Comparison of ENCODE assay signal across 8 mouse cellular contexts in genomic region chr4:139310171-139310898, GRCm38 (mm10). TPM values are rescaled to one million over a fixed set of nuclear protein-coding genes. Genes with fewer than 3 reads are reported as not detected.
DNase-seq lines count a peak whose midpoint lies in the region; ATAC-seq and TF ChIP-seq lines count a peak whose summit lies in the region.

Gene Pqlc2 (minus strand): TSS chr4:139310708.
Gene Akr7a5 (plus strand): TSS chr4:139310744.

- peak within 1 kb of the TSS; percentile 84 for H3K27ac ChIP-seq in hindbrain, embryonic 13.5 days

- H3K36me3 ChIP-seq in hindbrain, embryonic 13.5 days = peaks cover 31% of the 10 kb centered on the region

- peaks cover 40% of the 10 kb centered on the region for H3K4me1 ChIP-seq in hindbrain, embryonic 13.5 days (replicated peaks)

- H3K27me3 ChIP-seq in Patski = no peaks in the 10 kb centered on the region
- 0 out of 2 replicates have a peak, but pooled peaks cover 13% of the 10 kb centered on the region for H3K27me3 ChIP-seq in hindbrain, embryonic 13.5 days

- ATAC-seq in Patski = peak; percentile 67
- peak; percentile 86 for ATAC-seq in hindbrain, embryonic 13.5 days (ENCODE audit: low FRiP score)

- H3K4me3 ChIP-seq in hindbrain, embryonic 13.5 days = peak within 1 kb of the TSS; percentile 80

- peak within 1 kb of the TSS; percentile 94 for H3K4me2 ChIP-seq in hindbrain, embryonic 13.5 days

- in situ Hi-C loops in Patski (cut with MboI; ENCODE audit: low pct_unique_long_range_greater_than_20kb) = no loop called here

- no peaks in the 10 kb centered on the region for H3K9me3 ChIP-seq in hindbrain, embryonic 13.5 days

- WGBS in hindbrain, embryonic 13.5 days = under 1% methylated on average over 63 of the region's 63 CpGs

- POLR2A ChIA-PET in Patski (lab: Charles Lee) = interaction anchor here (1.4 kb wide), 1 partner anchor 53 kb away, joined by 3 read pairs; no protein-coding TSS in a partner anchor

- CTCF ChIA-PET in Patski (lab: Charles Lee) = interaction anchor here (0.9 to 1.9 kb wide), 7 partner anchors 12 to 233 kb away, joined by 3 to 8 read pairs (median 3); partner anchors contain the start of gene Capzb

- TF ChIP-seq CTCF in Patski (IDR thresholded peaks at IDR 0.05) = no peak

- peak; percentile 51 for DNase-seq in Patski (ENCODE audit: low read depth, low spot score)
- DNase-seq in cerebellum, postnatal 14 days = peak; percentile 100
- DNase-seq in frontal cortex, postnatal 14 days (ENCODE audit: low spot score in 2 of 2) = peak; percentile 92 to 99
- DNase-seq in layer of hippocampus, postnatal 25 days (ENCODE audit: extremely low spot score in 1 of 2, low spot score in 1 of 2) = peak; percentile 98 to 99
- DNase-seq in lung, postnatal 25 days (ENCODE audit: low spot score) = peak; percentile 97
- peak; percentile 99 for DNase-seq in retina, embryonic 14.5 days (ENCODE audit: low spot score)
- peak; percentile 99 for DNase-seq in thymus, postnatal 4 days

- H3K9ac ChIP-seq in hindbrain, embryonic 13.5 days = peak within 1 kb of the TSS; percentile 88

RNA-seq across cellular contexts. Expression of gene Pqlc2, which starts in this region (rescaled TPM):
- polyA plus RNA-seq in Patski (2021) = 9.9 TPM
- 14.3 TPM in 2 replicates for polyA plus RNA-seq in hindbrain, embryonic 13.5 days (2015; fragmentation: Nextera tagmentation; extraction: Ambion mirVana)
- 10 to 100 TPM; 11.6 to 12.3 TPM for total RNA-seq in layer of hippocampus, postnatal 25 days (2021)

RNA-seq across cellular contexts. Expression of gene Akr7a5, which starts in this region (rescaled TPM):
- polyA plus RNA-seq in Patski (2021) = 131 TPM
- polyA plus RNA-seq in hindbrain, embryonic 13.5 days (2015; fragmentation: Nextera tagmentation; extraction: Ambion mirVana) = 58.7 and 60.0 TPM in 2 replicates
- total RNA-seq in layer of hippocampus, postnatal 25 days (2021) = 10 to 100 TPM; 30.5 to 37.9 TPM

Comparison
In these comparisons a context has a peak if more than half of its experiments do, and no peak if none do; other contexts are left out.
1. Peak in every context shown above with its lines: DNase-seq, ATAC-seq, H3K4me3 ChIP-seq and H3K27ac ChIP-seq.